Mouse (Mus musculus) liver, adult 10 weeks (tissue): ENCODE results near the gene Olfr1289. TPM values are rescaled to one million over a fixed set of nuclear protein-coding genes. Genes with fewer than 3 reads are reported as not detected.

Source experiments
- polyA plus RNA-seq: library from polyadenylated mRNA; stranded (reverse); fragments of 350-450 nt; fragmentation: Illumina TruSeq; extraction: RNeasy Lipid Tissue Mini Kit (QIAGEN cat#74804); gene quantifications from one replicate; pipeline ENCODE4 v1.2.3, GENCODE M21; 2014; ENCODE audit warnings: low read depth, low replicate concordance

Gene Olfr1289
- polyA plus RNA-seq: not detected

GRCm38 (mm10) chr2:111480519-111480918 lies at the start of gene Olfr1289:
Gene Olfr1289 (plus strand): TSS chr2:111480819.

DNA sequence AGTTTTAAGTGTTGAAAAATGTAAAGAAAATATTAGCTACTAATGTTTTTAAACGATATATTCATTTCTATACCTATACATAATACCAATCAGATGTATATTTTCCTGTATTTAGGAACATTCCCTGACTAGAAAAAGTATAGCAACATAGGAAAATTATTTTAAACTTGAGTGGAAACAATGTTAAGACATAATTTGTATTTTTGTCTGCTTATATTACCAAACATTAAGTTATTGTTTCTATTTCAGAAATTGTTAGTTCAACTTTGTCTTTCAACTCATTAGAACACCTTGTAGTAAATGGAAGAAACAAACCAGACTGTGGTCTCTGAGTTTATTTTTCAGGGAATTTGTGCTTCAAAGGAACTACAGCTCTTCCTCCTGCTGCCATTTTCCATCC lies 31.8 kb upstream of the Olfr1289 start, which contains the start of gene Olfr1287:
Gene Olfr1287, plus strand, starts transcription at position 301 of the 400 bp plus-strand sequence.

DNA sequence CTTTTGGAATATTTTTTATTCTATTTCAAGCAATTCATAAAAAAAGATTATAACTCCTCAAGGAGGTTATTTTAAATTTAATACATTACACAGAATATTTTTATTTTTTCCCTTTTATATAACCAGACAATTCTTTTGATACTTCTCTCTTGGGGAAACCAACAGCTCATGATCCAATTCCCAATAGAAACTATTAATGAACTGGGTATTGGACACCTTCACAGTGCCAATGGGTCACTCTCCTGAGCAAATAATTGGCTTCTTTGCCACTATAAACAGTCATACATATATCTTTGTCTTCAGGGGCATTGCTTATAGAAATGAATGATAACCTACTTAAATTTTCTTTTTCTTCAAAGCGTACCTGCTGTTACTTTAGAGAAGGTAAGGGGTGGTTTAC lies 6.8 kb upstream of the Olfr1289 start, which contains the start of gene Olfr1288:
Gene Olfr1288, plus strand, starts transcription at position 301 of the 400 bp plus-strand sequence.

GRCm38 (mm10) chr2:111493729-111494128 lies 13.1 kb downstream of the Olfr1289 start, which contains the start of gene Olfr1290:
Gene Olfr1290 (minus strand): TSS chr2:111493829.

DNA sequence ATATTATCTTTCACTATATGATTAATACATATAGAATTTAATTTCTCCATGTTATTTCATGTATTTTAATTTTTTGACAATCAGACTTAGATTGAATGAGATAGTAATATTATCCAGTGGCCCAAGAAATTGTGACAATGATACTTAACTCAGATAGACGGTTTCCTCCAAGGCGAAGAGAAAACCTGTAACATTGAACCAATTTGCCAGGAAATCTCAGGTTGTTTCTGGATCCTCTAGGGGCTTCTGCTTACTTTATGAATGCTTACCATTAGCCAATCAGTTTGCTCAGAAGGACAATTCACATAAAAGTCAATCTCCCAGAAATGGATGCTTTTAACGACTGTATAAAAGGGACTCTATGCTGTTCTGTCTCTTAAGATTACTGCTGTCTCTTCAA lies 16.3 kb downstream of the Olfr1289 start, which contains the start of gene Olfr1291-ps1:
Gene Olfr1291-ps1, plus strand, starts transcription at position 301 of the 400 bp plus-strand sequence.

DNA sequence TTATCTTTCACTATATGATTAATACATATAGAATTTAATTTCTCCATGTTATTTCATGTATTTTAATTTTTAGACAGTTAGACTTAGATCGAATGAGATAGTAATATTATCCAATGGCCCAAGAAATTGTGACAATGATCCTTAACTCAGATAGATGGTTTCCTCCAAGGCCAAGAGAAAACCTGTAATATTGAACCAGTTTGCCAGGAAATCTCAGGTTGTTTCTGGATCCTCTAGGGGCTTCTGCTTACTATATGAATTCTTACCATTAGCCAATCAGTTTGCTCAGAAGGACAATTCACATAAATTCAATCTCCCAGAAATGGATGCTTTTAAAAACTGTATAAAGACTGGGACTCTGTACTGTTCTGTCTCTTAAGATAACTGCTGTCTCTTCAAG lies 44.3 kb downstream of the Olfr1289 start, which contains the start of gene Olfr1293-ps:
Gene Olfr1293-ps, plus strand, starts transcription at position 301 of the 400 bp plus-strand sequence.

Other genes with a start within 250 kb of the Olfr1289 start
- not detected for gene Olfr1275, start 245.5 kb upstream of the Olfr1289 start, polyA plus RNA-seq
- gene Olfr1276, start 226.3 kb upstream of the Olfr1289 start, polyA plus RNA-seq: not detected
- not detected for gene Olfr1277, start 206.7 kb upstream of the Olfr1289 start, polyA plus RNA-seq
- not detected for gene Olfr1278, start 190.7 kb upstream of the Olfr1289 start, polyA plus RNA-seq
- gene Olfr1279, start 180.2 kb upstream of the Olfr1289 start, polyA plus RNA-seq: not detected
- not detected for gene Olfr1280, start 166.8 kb upstream of the Olfr1289 start, polyA plus RNA-seq
- gene Olfr1281, start 154.3 kb upstream of the Olfr1289 start, polyA plus RNA-seq: not detected
- gene Olfr1282, start 144.7 kb upstream of the Olfr1289 start, polyA plus RNA-seq: not detected
- gene Olfr1283, start 114.0 kb upstream of the Olfr1289 start, polyA plus RNA-seq: not detected
- gene Olfr1284, start 105.3 kb upstream of the Olfr1289 start, polyA plus RNA-seq: not detected
- gene Olfr1286, start 57.7 kb upstream of the Olfr1289 start, polyA plus RNA-seq: not detected
- gene Olfr1287, start 31.7 kb upstream of the Olfr1289 start, polyA plus RNA-seq: not detected
- not detected for gene Olfr1288, start 6.7 kb upstream of the Olfr1289 start, polyA plus RNA-seq
- not detected for gene Olfr1290, start 13.0 kb downstream of the Olfr1289 start, polyA plus RNA-seq
- gene Olfr1291-ps1, start 16.4 kb downstream of the Olfr1289 start, polyA plus RNA-seq: not detected
- not detected for gene Olfr1293-ps, start 44.4 kb downstream of the Olfr1289 start, polyA plus RNA-seq
- gene Olfr1294, start 59.5 kb downstream of the Olfr1289 start, polyA plus RNA-seq: not detected
- not detected for gene Olfr1295, start 88.9 kb downstream of the Olfr1289 start, polyA plus RNA-seq
- not detected for gene Olfr1297, start 145.7 kb downstream of the Olfr1289 start, polyA plus RNA-seq
- not detected for gene Olfr1298, start 168.4 kb downstream of the Olfr1289 start, polyA plus RNA-seq
- gene Olfr1299, start 180.6 kb downstream of the Olfr1289 start, polyA plus RNA-seq: not detected